Mouse (Mus musculus) E14TG2a.4 (cell line): ENCODE measurements around the gene Dapp1.

Experiments used
- H3K27me3 ChIP-seq: 2 replicates; pipeline ENCODE4 v1.6.1; 2014; ENCODE audit warnings: low read length, control low read depth; ENCODE audit not compliant: insufficient read depth
- H3K36me3 ChIP-seq: 2 replicates; pipeline ENCODE4 v1.6.1; 2014; ENCODE audit warnings: low read length, control low read depth; ENCODE audit not compliant: insufficient read depth
- H3K4me1 ChIP-seq: replicated peaks from 2 replicates; pipeline ENCODE4 v1.6.1; 2014; ENCODE audit warnings: low read depth, low read length, control low read depth
- H3K4me3 ChIP-seq: replicated peaks from 2 replicates; pipeline ENCODE4 v1.5.1; 2014; ENCODE audit warnings: mild to moderate bottlenecking, low read length
- H3K9me3 ChIP-seq: 2 replicates; pipeline ENCODE4 v1.6.1; 2014; ENCODE audit warnings: low read length, control low read depth
- CTCF ChIP-seq: conservative IDR thresholded peaks from 2 replicates; pipeline ENCODE4 v1.5.1; 2014; ENCODE audit warnings: low read length
- NANOG ChIP-seq: IDR thresholded peaks from 2 replicates; pipeline ENCODE4 v1.6.1; 2014; ENCODE audit warnings: borderline replicate concordance, low read length, mixed read lengths
- POU5F1 ChIP-seq: IDR thresholded peaks from 2 replicates; pipeline ENCODE4 v1.6.1; 2014; ENCODE audit warnings: low read length, borderline replicate concordance

Gene Dapp1

DNA sequence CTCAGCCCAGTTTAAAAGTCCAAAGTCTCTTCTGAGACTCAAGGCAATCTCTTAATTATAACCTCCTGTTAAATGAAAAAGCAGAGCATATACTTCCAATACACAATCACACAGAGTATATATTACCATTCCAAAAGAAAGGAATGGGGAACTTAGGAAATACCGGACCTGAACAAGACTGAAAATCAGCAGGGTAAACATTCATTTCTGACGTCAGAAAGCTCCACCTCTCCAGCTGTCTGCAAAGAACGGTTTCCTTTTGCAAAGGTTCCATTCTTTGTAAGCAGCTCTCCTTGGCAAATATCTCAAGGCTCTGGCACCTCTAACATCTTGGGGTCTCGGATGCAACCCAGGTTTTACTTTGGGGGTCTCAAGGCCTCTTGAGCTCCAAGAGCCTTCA lies 31.0 kb upstream of the Dapp1 start:
- no peaks in the 10 kb centered on the region for H3K4me1 ChIP-seq
- no peaks in the 10 kb centered on the region for H3K36me3 ChIP-seq
- peaks cover 11% of the 10 kb centered on the region; the same call in 1 of the 2 replicates for H3K9me3 ChIP-seq
- no peaks in the 10 kb centered on the region for H3K27me3 ChIP-seq
- no peak overlapping the region for H3K4me3 ChIP-seq
- TF ChIP-seq CTCF (no peak), NANOG (no peak), POU5F1 (no peak)

DNA sequence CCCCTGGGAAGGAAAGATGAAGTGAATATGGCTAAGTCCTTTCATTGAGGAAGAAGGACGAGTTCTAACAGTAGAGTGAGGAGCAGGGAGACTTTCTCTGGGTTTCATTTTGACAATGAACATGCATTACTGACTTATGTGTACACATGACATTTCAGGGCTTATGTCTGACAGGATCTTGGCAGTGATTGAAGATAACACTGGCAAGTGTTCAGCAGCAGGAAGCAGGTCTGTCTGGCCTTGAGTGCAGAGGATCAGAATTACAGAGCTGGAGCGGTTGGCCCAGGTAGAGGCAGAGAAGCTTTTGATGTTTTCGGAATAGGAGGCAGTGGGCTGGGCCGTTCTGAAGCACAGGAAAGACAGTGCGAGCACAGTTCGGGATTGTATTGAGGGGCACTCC lies 26.8 kb upstream of the Dapp1 start:
- Histone ChIP-seq H3K27me3 (no peaks in the 10 kb centered on the region), H3K36me3 (no peaks in the 10 kb centered on the region), H3K9me3 (peaks cover 6% of the 10 kb centered on the region; the same call in 1 of the 2 replicates), H3K4me3 (no peak overlapping the region), H3K4me1 (no peaks in the 10 kb centered on the region)
- TF ChIP-seq POU5F1: no peak
- no peak for TF ChIP-seq NANOG

DNA sequence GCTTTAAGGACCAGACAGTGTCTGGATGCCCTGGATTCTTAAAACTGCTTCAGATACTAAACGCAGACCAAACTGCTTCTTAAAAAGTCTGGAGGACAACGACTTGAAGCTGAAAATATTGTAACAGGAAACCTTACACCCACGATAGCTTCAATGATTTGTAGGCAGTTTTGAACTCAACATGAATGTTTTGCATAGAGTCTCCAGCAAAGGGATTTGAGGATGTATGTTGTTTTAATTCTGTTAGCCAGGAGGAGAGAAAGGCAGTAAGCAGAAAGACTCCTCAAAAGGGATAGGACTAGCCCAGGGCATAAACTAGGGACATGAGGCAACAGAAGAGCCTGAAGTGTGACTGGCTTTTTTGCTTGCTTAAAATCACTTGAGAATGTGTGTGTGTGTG lies 25.6 kb upstream of the Dapp1 start:
- no peaks in the 10 kb centered on the region for H3K4me1 ChIP-seq
- no peaks in the 10 kb centered on the region for H3K36me3 ChIP-seq
- no peak for TF ChIP-seq POU5F1
- TF ChIP-seq NANOG: no peak
- TF ChIP-seq CTCF: no peak
- H3K27me3 ChIP-seq: no peaks in the 10 kb centered on the region
- H3K9me3 ChIP-seq: peaks cover 5% of the 10 kb centered on the region; the same call in 1 of the 2 replicates
- H3K4me3 ChIP-seq: no peak overlapping the region

DNA sequence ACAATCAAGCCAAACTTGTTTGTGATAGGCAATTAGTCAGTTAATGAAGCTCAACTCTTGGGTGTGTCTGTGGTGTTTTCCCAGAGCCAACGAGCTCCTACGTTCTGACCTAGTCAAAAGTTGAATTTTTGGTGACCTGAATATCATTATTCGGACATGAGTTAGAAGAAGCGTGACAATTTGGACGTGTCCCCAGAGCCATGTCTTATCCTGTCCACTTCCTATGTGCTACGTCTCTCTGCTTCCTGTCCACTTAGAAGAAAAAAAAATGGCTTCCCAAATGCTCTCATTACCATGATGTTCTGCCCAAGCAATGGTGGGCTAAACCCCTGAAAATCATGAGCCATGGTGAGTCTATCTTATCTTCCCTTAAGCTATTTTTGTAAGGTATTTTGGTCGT lies 21.9 kb upstream of the Dapp1 start:
- no peak for TF ChIP-seq CTCF
- TF ChIP-seq NANOG: no peak
- TF ChIP-seq POU5F1: no peak
- peaks cover 5% of the 10 kb centered on the region; the same call in 1 of the 2 replicates for H3K9me3 ChIP-seq
- no peaks in the 10 kb centered on the region; the same call in 1 of the 2 replicates for H3K27me3 ChIP-seq
- no peak overlapping the region for H3K4me3 ChIP-seq
- H3K4me1 ChIP-seq: no peaks in the 10 kb centered on the region; the same call in 1 of the 2 replicates
- H3K36me3 ChIP-seq: no peaks in the 10 kb centered on the region

DNA sequence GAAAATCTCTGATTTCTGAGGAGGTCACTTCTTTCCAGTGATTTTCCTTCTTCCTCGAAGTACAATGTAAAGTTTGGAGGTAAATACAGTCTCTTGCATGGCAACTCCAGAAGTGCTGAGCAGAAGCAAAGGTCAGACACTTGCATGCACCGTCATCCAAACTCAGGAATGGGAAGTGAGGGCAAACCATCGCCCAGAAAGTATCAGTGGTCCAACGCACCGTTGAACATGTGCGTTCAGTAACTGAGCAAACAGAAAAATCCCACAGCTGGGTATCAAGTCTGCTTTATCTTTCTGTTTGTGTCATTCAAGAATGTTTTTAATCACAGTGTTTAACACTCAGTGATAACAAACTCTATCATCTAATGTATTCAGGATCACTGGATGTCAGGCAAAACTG lies 21.2 kb upstream of the Dapp1 start:
- Histone ChIP-seq H3K36me3 (no peaks in the 10 kb centered on the region), H3K27me3 (peaks cover 2% of the 10 kb centered on the region; the same call in 1 of the 2 replicates), H3K9me3 (peaks cover 5% of the 10 kb centered on the region; the same call in 1 of the 2 replicates), H3K4me1 (no peaks in the 10 kb centered on the region; the same call in 1 of the 2 replicates), H3K4me3 (no peak overlapping the region)
- TF ChIP-seq CTCF (no peak), NANOG (no peak), POU5F1 (no peak)

DNA sequence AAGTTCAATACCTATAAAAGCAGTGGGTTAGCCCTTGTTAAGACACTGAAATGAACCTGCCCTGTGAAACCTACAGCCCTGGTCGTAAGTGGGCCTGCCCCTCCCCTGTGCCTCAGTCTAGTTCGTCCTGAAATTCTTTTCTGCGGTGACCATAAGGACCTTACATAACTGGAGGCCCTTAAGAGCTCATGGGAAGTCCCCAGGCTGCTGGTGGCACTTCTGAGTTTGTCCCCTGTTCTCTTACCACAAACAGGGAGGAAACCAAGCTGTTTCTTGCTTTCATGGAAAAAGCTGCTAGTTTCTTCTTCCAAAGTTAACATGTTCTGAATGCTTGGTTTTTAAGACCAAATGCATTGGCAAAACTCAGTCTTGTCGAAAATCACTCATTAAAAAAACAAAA lies 20.5 kb upstream of the Dapp1 start:
- no peaks in the 10 kb centered on the region for H3K36me3 ChIP-seq
- peaks cover 5% of the 10 kb centered on the region; the same call in 1 of the 2 replicates for H3K9me3 ChIP-seq
- TF ChIP-seq POU5F1 (no peak), CTCF (no peak), NANOG (no peak)
- H3K4me1 ChIP-seq: no peaks in the 10 kb centered on the region; the same call in 1 of the 2 replicates
- no peak overlapping the region for H3K4me3 ChIP-seq
- H3K27me3 ChIP-seq: peaks cover 2% of the 10 kb centered on the region; the same call in 1 of the 2 replicates

DNA sequence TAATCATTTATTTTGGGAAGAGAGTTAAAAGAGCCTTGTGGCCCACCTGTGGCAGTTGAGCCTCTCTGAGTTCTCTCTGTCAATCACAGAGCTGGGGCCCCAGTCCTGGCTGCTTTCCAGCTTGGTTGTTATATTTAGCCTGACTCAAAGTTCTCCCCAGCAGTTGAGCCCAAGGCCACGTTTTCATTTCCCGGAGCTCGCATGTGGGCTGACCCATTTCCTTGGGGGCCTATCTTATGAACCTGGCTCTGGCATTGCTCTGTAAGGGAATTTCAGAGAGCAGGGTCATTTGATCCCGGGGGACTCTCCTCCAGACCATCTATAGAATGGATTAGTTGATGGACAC lies 19.4 kb upstream of the Dapp1 start:
- H3K36me3 ChIP-seq: no peaks in the 10 kb centered on the region
- peaks cover 2% of the 10 kb centered on the region; the same call in 1 of the 2 replicates for H3K27me3 ChIP-seq
- TF ChIP-seq POU5F1 (no peak), CTCF (no peak), NANOG (no peak)
- no peak overlapping the region for H3K4me3 ChIP-seq
- H3K4me1 ChIP-seq: no peaks in the 10 kb centered on the region; the same call in 1 of the 2 replicates
- peaks cover 5% of the 10 kb centered on the region; the same call in 1 of the 2 replicates for H3K9me3 ChIP-seq

GRCm38 (mm10) chr3:138000062-138000723 lies 18.8 kb upstream of the Dapp1 start:
- H3K9me3 ChIP-seq: peaks cover 4% of the 10 kb centered on the region; the same call in 1 of the 2 replicates
- H3K36me3 ChIP-seq: no peaks in the 10 kb centered on the region
- peaks cover 2% of the 10 kb centered on the region for H3K4me1 ChIP-seq
- H3K27me3 ChIP-seq: peaks cover 2% of the 10 kb centered on the region; the same call in 1 of the 2 replicates
- TF ChIP-seq POU5F1: no peak
- TF ChIP-seq NANOG: no peak
- no peak for TF ChIP-seq CTCF
- H3K4me3 ChIP-seq: no peak overlapping the region

- no peaks in the 10 kb centered on the region for H3K36me3 ChIP-seq
- no peaks in the 10 kb centered on the region for H3K9me3 ChIP-seq
- H3K4me3 ChIP-seq: no peak overlapping the region
- peaks cover 2% of the 10 kb centered on the region; the same call in 1 of the 2 replicates for H3K27me3 ChIP-seq
- TF ChIP-seq CTCF (no peak), POU5F1 (no peak), NANOG (no peak)
- H3K4me1 ChIP-seq: peaks cover 11% of the 10 kb centered on the region
Observed at GRCm38 (mm10) chr3:137999224-137999790, 18.0 kb upstream of the Dapp1 start.
